18 mouse cellular contexts compared by ENCODE assay signal in the genomic region with DNA sequence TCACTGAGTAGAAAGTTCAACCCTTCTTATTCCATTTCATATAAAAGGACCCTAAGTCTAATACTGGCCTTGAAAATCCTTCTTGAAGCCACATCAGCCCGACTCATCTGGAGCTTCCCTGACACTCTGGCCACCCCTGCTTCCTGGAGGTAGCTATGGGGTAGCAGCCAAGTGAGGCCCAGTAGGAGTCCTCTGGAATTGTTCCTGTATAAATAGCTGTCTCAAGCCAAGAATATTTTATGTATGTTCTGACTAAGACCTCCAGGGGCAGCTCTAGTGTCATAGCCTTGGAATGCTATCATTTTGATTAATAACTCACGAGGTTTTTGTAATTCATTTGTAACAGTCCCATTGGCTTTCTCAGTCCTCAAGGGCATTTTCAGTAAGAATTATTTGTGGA.
DNase-seq lines count a peak whose midpoint lies in the region; ATAC-seq and TF ChIP-seq lines count a peak whose summit lies in the region.
"Had no signal": no experiment of that assay in that cellular context is flagged by ENCODE, and none has a peak within 500 bp of the region (broad histone marks: within the 10 kb centered on the region; RNA-seq: fewer than 3 reads in every experiment).

No protein-coding gene starts in this region.

- no peak overlapping the region for H3K4me3 ChIP-seq in kidney, adult 2 months (ENCODE audit: insufficient read depth, low read depth, low read length)
- H3K4me3 ChIP-seq in kidney, embryonic 16.5 days (ENCODE audit: low read length) = no peak overlapping the region
- no peak overlapping the region for H3K4me3 ChIP-seq in C2C12 (ENCODE audit: insufficient read depth, poor library complexity, severe bottlenecking)
- H3K4me3 ChIP-seq: heart, embryonic 13.5 days; hindbrain, embryonic 12.5 days; limb, embryonic 15.5 days; midbrain, embryonic 13.5 days; neural tube, embryonic 13.5 days had no signal

- no peak for TF ChIP-seq CTCF in kidney, adult 2 months (conservative IDR thresholded peaks at IDR 0.05; ENCODE audit: insufficient read depth, insufficient read length, low read depth, low read length)
- TF ChIP-seq CTCF in C2C12 (IDR thresholded peaks at IDR 0.05; ENCODE audit: control insufficient read depth, insufficient read depth, insufficient read length) = no peak

- no peak overlapping the region for H3ac ChIP-seq in C2C12 (ENCODE audit: control insufficient read depth, insufficient read length, low read depth)

- peak; percentile 44 for DNase-seq in kidney, adult 2 months
- peak; percentile 53 for DNase-seq in adrenal gland, postnatal 14 days
- peak; percentile 37 for DNase-seq in kidney, postnatal 10 days
- no peak for DNase-seq in cerebellum, postnatal 4 days (ENCODE audit: low spot score in 2 of 2)
- DNase-seq in spleen, adult 18-20 months = no peak
- DNase-seq: cerebellum, adult 18-20 months; gastrocnemius, postnatal 10 days; lung, postnatal 10 days; right cerebral cortex, adult 18-20 months; thymus, adult 18-20 months had no signal

- H3K9me3 ChIP-seq in kidney, embryonic 16.5 days (ENCODE audit: low read length) = no peaks in the 10 kb centered on the region
- H3K9me3 ChIP-seq: heart, embryonic 13.5 days; hindbrain, embryonic 12.5 days; limb, embryonic 15.5 days; midbrain, embryonic 13.5 days; neural tube, embryonic 13.5 days had no signal

- H3K9ac ChIP-seq in kidney, embryonic 16.5 days (replicated peaks; ENCODE audit: low read length) = no peak overlapping the region
- H3K9ac ChIP-seq: heart, embryonic 13.5 days; hindbrain, embryonic 12.5 days; limb, embryonic 15.5 days; midbrain, embryonic 13.5 days; neural tube, embryonic 13.5 days had no signal

- H3K4me2 ChIP-seq in kidney, embryonic 16.5 days (replicated peaks; ENCODE audit: low read depth, low read length) = no peak overlapping the region
- H3K4me2 ChIP-seq: heart, embryonic 13.5 days; hindbrain, embryonic 12.5 days; limb, embryonic 15.5 days; midbrain, embryonic 13.5 days; neural tube, embryonic 13.5 days had no signal

- no peaks in the 10 kb centered on the region for H3K36me3 ChIP-seq in kidney, adult 2 months (ENCODE audit: control insufficient read depth, insufficient read depth, low read length)
- no peaks in the 10 kb centered on the region for H3K36me3 ChIP-seq in kidney, embryonic 16.5 days (ENCODE audit: insufficient read depth, low read length)
- no peaks in the 10 kb centered on the region for H3K36me3 ChIP-seq in C2C12 (ENCODE audit: control insufficient read depth, insufficient read depth)
- H3K36me3 ChIP-seq: heart, embryonic 13.5 days; hindbrain, embryonic 12.5 days; limb, embryonic 15.5 days; midbrain, embryonic 13.5 days; neural tube, embryonic 13.5 days had no signal

- 46% methylated on average over 2 of the region's 2 CpGs for WGBS in kidney, adult 2 months
- WGBS in kidney, embryonic 16.5 days = 47% methylated on average over 2 of the region's 2 CpGs

- TF ChIP-seq POLR2A in kidney, adult 2 months (IDR thresholded peaks at IDR 0.05; ENCODE audit: low read depth, low read length) = no peak

- no peaks in the 10 kb centered on the region for H3K4me1 ChIP-seq in kidney, adult 2 months (ENCODE audit: control insufficient read depth, insufficient read depth, low read length)
- H3K4me1 ChIP-seq in kidney, embryonic 16.5 days (ENCODE audit: insufficient read depth, low read length) = peaks cover 8% of the 10 kb centered on the region; the same call in 1 of the 2 replicates

- ATAC-seq in kidney, embryonic 16.5 days (ENCODE audit: low FRiP score, low TSS enrichment) = no peak
- ATAC-seq: forebrain, embryonic 14.5 days; midbrain, embryonic 13.5 days had no signal

- no peaks in the 10 kb centered on the region for H3K27me3 ChIP-seq in kidney, adult 2 months (replicated peaks; ENCODE audit: control insufficient read depth, insufficient read depth, low read length)
- no peaks in the 10 kb centered on the region for H3K27me3 ChIP-seq in kidney, embryonic 16.5 days (ENCODE audit: insufficient read depth, low read length)
- no peaks in the 10 kb centered on the region for H3K27me3 ChIP-seq in C2C12 (ENCODE audit: control insufficient read depth, insufficient read depth, insufficient read length)
- H3K27me3 ChIP-seq: heart, embryonic 13.5 days; hindbrain, embryonic 12.5 days; limb, embryonic 15.5 days; midbrain, embryonic 13.5 days; neural tube, embryonic 13.5 days had no signal

- H3K27ac ChIP-seq in kidney, adult 2 months (ENCODE audit: insufficient read depth, low read depth, low read length) = no peak overlapping the region
- no peak overlapping the region for H3K27ac ChIP-seq in kidney, embryonic 16.5 days (ENCODE audit: low read length)
- H3K27ac ChIP-seq: heart, embryonic 13.5 days; hindbrain, embryonic 12.5 days; limb, embryonic 15.5 days; midbrain, embryonic 13.5 days; neural tube, embryonic 13.5 days had no signal

- no peaks in the 10 kb centered on the region for H3K79me3 ChIP-seq in C2C12 (ENCODE audit: low read depth)

- no peaks in the 10 kb centered on the region for H3K79me2 ChIP-seq in C2C12 (ENCODE audit: control insufficient read depth, insufficient read depth)

TF ChIP-seq in C2C12, 6 proteins besides CTCF, POLR2A, EP300 and RAD21:
- TF ChIP-seq FOSL1 (IDR thresholded peaks at IDR 0.05; ENCODE audit: insufficient read depth, low read length, poor library complexity, severe bottlenecking) (peak; percentile 32), USF1 (IDR thresholded peaks at IDR 0.05; ENCODE audit: low read depth) (no peak)

Comparison
In these comparisons a context has a peak if more than half of its experiments do, and no peak if none do; other contexts are left out.
1. DNase-seq: peak in kidney, adult 2 months (single experiment), adrenal gland, postnatal 14 days (single experiment) and kidney, postnatal 10 days (single experiment); none in cerebellum, postnatal 4 days (0 of 2) and spleen, adult 18-20 months (0 of 2).